Mouse (Mus musculus) bone marrow, adult 2 months (tissue): ENCODE measurements around the gene Hist1h2ad.

Source experiments
- CTCF ChIP-seq: fragments of 200-500 bp; IDR thresholded peaks from 2 replicates; pipeline ENCODE4 v1.5.1; 2011; ENCODE audit warnings: low read length, control low read depth; ENCODE audit not compliant: control insufficient read depth, insufficient read depth
- POLR2A ChIP-seq: fragments of 200-500 bp; IDR thresholded peaks from 2 replicates; pipeline ENCODE4 v1.6.1; 2011; ENCODE audit warnings: low read depth, mild to moderate bottlenecking, control low read depth, low read length, borderline replicate concordance; ENCODE audit not compliant: control insufficient read depth

DNA sequence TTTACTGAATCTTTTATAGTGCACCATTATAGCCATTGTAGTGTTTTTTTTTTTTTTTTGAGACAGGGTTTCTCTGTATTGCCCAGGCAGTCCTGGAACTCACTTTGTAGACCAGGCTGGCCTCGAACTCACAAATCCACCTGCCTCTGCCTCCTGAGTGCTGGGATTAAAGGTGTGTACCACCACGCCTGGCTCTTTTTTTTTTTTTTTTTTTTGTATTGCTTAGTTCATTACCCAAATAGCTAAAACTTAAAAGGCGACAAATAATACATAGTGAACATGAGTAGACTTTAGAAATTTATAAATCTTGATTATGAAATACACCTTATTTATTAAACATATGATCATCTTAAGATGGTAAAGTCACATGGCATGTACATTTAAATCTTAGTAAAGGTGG, 32.7 kb upstream of the Hist1h2ad start:
- TF ChIP-seq CTCF (no peak), POLR2A (no peak)
